Mouse (Mus musculus): ENCODE measurements around the gene Egr2.

- TF ChIP-seq CTCF (IDR thresholded peaks at IDR 0.05; ENCODE audit: low read depth, low read length) (no peak), POLR2A (IDR thresholded peaks at IDR 0.05; ENCODE audit: insufficient read depth, low read length) (no peak)
Measured at GRCm38 (mm10) chr10:67518733-67519132, 16.5 kb upstream of the Egr2 start.
